Mouse (Mus musculus) CH12.LX (cell line): ENCODE measurements at regions not wholly inside any gene's neighbourhood (a gene's known extent, or its start where the extent isn't known, plus 50 kb on each side); places are given as distances from the start of the nearest gene placed in this dataset.
A peak's percentile ranks its signal among the peaks of the same experiment; 100 is the strongest.

Experiments used
- DNase-seq: peaks from one replicate; pipeline ENCODE4 v3.0.0-alpha.2; 2013; ENCODE audit errors: extremely low read depth
- H3K27ac ChIP-seq: 2 replicates; pipeline ENCODE4 v1.5.1; 2012; ENCODE audit warnings: low read depth, mild to moderate bottlenecking, control low read depth, moderate library complexity; ENCODE audit not compliant: insufficient read depth
- H3K27me3 ChIP-seq: replicated peaks from 2 replicates; pipeline ENCODE3; 2012; ENCODE audit warnings: inconsistent platforms
- H3K36me3 ChIP-seq, 2 experiments: replicated peaks in 1 of 2; 2 replicates each; pipeline versions ENCODE3 to v1.6.1; 2012; ENCODE audit warnings: inconsistent platforms in 1 of 2, low read length in 1 of 2, mild to moderate bottlenecking in 1 of 2, mixed read lengths in 1 of 2, moderate library complexity in 1 of 2; ENCODE audit not compliant: control insufficient read depth in 1 of 2, insufficient read depth in 1 of 2
- H3K4me1 ChIP-seq, 2 experiments: 2 replicates each; pipeline ENCODE4 v1.6.1; 2012; ENCODE audit warnings: inconsistent platforms in 1 of 2, moderate library complexity in 1 of 2; ENCODE audit not compliant: insufficient read depth in 2 of 2, control insufficient read depth in 1 of 2
- H3K4me2 ChIP-seq: 2 replicates; pipeline ENCODE4 v1.6.1; 2012; ENCODE audit warnings: low read depth, mild to moderate bottlenecking, control low read depth; ENCODE audit not compliant: poor library complexity, insufficient read depth, severe bottlenecking
- H3K4me3 ChIP-seq, 3 experiments: fragments of 150-350 bp in 1 of 3; sonication (generic) in 1 of 3; replicated peaks in 1 of 3; 2 replicates each; pipeline versions ENCODE3 to v1.5.1; 2011 to 2012; ENCODE audit warnings: low read depth in 2 of 3, low read length in 2 of 3, mild to moderate bottlenecking in 2 of 3, moderate library complexity in 2 of 3, control low read depth in 1 of 3, improper control_type of control experiment in 1 of 3, inconsistent platforms in 1 of 3, mixed read lengths in 1 of 3; ENCODE audit not compliant: poor library complexity in 1 of 3
- H3K79me2 ChIP-seq: replicated peaks from 2 replicates; pipeline ENCODE4 v1.6.1; 2012; ENCODE audit warnings: mild to moderate bottlenecking, moderate library complexity; ENCODE audit not compliant: control insufficient read depth, poor library complexity, insufficient read depth, severe bottlenecking; ENCODE audit errors: extremely low read depth
- H3K9ac ChIP-seq: 2 replicates; pipeline ENCODE4 v1.6.1; 2012; ENCODE audit warnings: low read depth, mild to moderate bottlenecking, control low read depth, moderate library complexity; ENCODE audit not compliant: insufficient read depth
- H3K9me3 ChIP-seq: replicated peaks from 2 replicates; pipeline ENCODE3; 2012; ENCODE audit warnings: low read length, inconsistent platforms, mixed read lengths
- BHLHE40 ChIP-seq: IDR thresholded peaks from 2 replicates; pipeline ENCODE4 v1.6.1; 2011; ENCODE audit warnings: mild to moderate bottlenecking, low read depth, low read length, improper control_type of control experiment
- CHD1 ChIP-seq: IDR thresholded peaks from 2 replicates; pipeline ENCODE4 v1.6.1; 2012; ENCODE audit warnings: low read depth, low read length, improper control_type of control experiment, inconsistent platforms
- CHD2 ChIP-seq: IDR thresholded peaks from 2 replicates; pipeline ENCODE4 v1.6.1; 2011; ENCODE audit warnings: low read length, improper control_type of control experiment
- CTCF ChIP-seq, 2 experiments: IDR thresholded peaks in 1 of 2; conservative IDR thresholded peaks in 1 of 2; 2 replicates each; pipeline ENCODE4 v1.5.1; 2011 to 2012; ENCODE audit warnings: low read depth in 2 of 2, low read length in 2 of 2, improper control_type of control experiment in 1 of 2, inconsistent platforms in 1 of 2, mild to moderate bottlenecking in 1 of 2, moderate library complexity in 1 of 2
- E2F4 ChIP-seq: IDR thresholded peaks from 2 replicates; pipeline ENCODE4 v1.6.1; 2011; ENCODE audit warnings: low read depth, low read length, improper control_type of control experiment; ENCODE audit not compliant: insufficient replicate concordance
- ELF1 ChIP-seq: IDR thresholded peaks from 2 replicates; pipeline ENCODE4 v1.6.1; 2014; ENCODE audit warnings: low read depth, mild to moderate bottlenecking, inconsistent platforms, low read length, improper control_type of control experiment
- EP300 ChIP-seq: IDR thresholded peaks from 2 replicates; pipeline ENCODE4 v1.6.1; 2011; ENCODE audit warnings: low read length, improper control_type of control experiment
- ETS1 ChIP-seq: conservative IDR thresholded peaks from 2 replicates; pipeline ENCODE4 v1.6.1; 2012; ENCODE audit warnings: low read depth, mild to moderate bottlenecking, inconsistent platforms, low read length, improper control_type of control experiment, moderate library complexity
- GABPA ChIP-seq: IDR thresholded peaks from 2 replicates; pipeline ENCODE4 v1.6.1; 2012; ENCODE audit warnings: low read depth, low read length, improper control_type of control experiment, inconsistent platforms; ENCODE audit not compliant: insufficient replicate concordance
- HCFC1 ChIP-seq: IDR thresholded peaks from 2 replicates; pipeline ENCODE4 v1.6.1; 2012; ENCODE audit warnings: low read depth, mild to moderate bottlenecking, inconsistent platforms, low read length, improper control_type of control experiment
- IRF4 ChIP-seq: IDR thresholded peaks from 2 replicates; pipeline ENCODE4 v1.6.1; 2014; ENCODE audit warnings: low read depth, mild to moderate bottlenecking, inconsistent platforms, low read length, improper control_type of control experiment
- JUN ChIP-seq: IDR thresholded peaks from 2 replicates; pipeline ENCODE4 v1.6.1; 2011; ENCODE audit warnings: low read depth, mild to moderate bottlenecking, low read length, improper control_type of control experiment, moderate library complexity; ENCODE audit not compliant: insufficient read depth
- JUND ChIP-seq: conservative IDR thresholded peaks from 2 replicates; pipeline ENCODE4 v1.6.1; 2011; ENCODE audit warnings: low read depth, low read length, improper control_type of control experiment
- KAT2A ChIP-seq: IDR thresholded peaks from 2 replicates; pipeline ENCODE4 v1.6.1; 2012; ENCODE audit warnings: low read length, improper control_type of control experiment, inconsistent platforms; ENCODE audit not compliant: insufficient replicate concordance
- MAFK ChIP-seq: IDR thresholded peaks from 2 replicates; pipeline ENCODE4 v1.6.1; 2011; ENCODE audit warnings: low read length, improper control_type of control experiment; ENCODE audit not compliant: insufficient replicate concordance
- MAX ChIP-seq: IDR thresholded peaks from 2 replicates; pipeline ENCODE4 v1.6.1; 2011; ENCODE audit warnings: low read length, improper control_type of control experiment
- MAZ ChIP-seq: IDR thresholded peaks from 2 replicates; pipeline ENCODE4 v1.6.1; 2012; ENCODE audit warnings: low read depth, mild to moderate bottlenecking, inconsistent platforms, low read length, improper control_type of control experiment, moderate library complexity
- MEF2A ChIP-seq: IDR thresholded peaks from 2 replicates; pipeline ENCODE4 v1.6.1; 2014; ENCODE audit warnings: low read depth, mild to moderate bottlenecking, inconsistent platforms, low read length, improper control_type of control experiment, borderline replicate concordance
- MXI1 ChIP-seq: IDR thresholded peaks from 2 replicates; pipeline ENCODE4 v1.6.1; 2011; ENCODE audit warnings: mild to moderate bottlenecking, low read depth, low read length, improper control_type of control experiment
- MYC ChIP-seq: IDR thresholded peaks from 2 replicates; pipeline ENCODE4 v1.6.1; 2011; ENCODE audit warnings: low read depth, mild to moderate bottlenecking, improper control_type of control experiment, low read length
- NELFE ChIP-seq: IDR thresholded peaks from 2 replicates; pipeline ENCODE4 v1.6.1; 2011; ENCODE audit warnings: low read depth, low read length, improper control_type of control experiment
- NRF1 ChIP-seq: IDR thresholded peaks from 2 replicates; pipeline ENCODE4 v1.6.1; 2014; ENCODE audit warnings: low read depth, mild to moderate bottlenecking, inconsistent platforms, low read length, improper control_type of control experiment, moderate library complexity
- PAX5 ChIP-seq: IDR thresholded peaks from 2 replicates; pipeline ENCODE4 v1.6.1; 2012; ENCODE audit warnings: low read length, inconsistent platforms, mixed read lengths
- POLR2A ChIP-seq: IDR thresholded peaks from 2 replicates; pipeline ENCODE4 v1.6.1; 2011; ENCODE audit warnings: low read depth, mild to moderate bottlenecking, improper control_type of control experiment, low read length
- POLR2AphosphoS2 ChIP-seq: IDR thresholded peaks from 2 replicates; pipeline ENCODE4 v1.6.1; 2011; ENCODE audit warnings: low read depth, low read length, improper control_type of control experiment
- RAD21 ChIP-seq: IDR thresholded peaks from 2 replicates; pipeline ENCODE4 v1.6.1; 2011; ENCODE audit warnings: low read depth, mild to moderate bottlenecking, low read length, improper control_type of control experiment, moderate library complexity
- RCOR1 ChIP-seq: conservative IDR thresholded peaks from 2 replicates; pipeline ENCODE4 v1.6.1; 2012; ENCODE audit warnings: low read depth, mild to moderate bottlenecking, inconsistent platforms, low read length, improper control_type of control experiment
- SIN3A ChIP-seq: IDR thresholded peaks from 2 replicates; pipeline ENCODE4 v1.6.1; 2012; ENCODE audit warnings: low read length, improper control_type of control experiment, inconsistent platforms
- SMC3 ChIP-seq: IDR thresholded peaks from 2 replicates; pipeline ENCODE4 v1.6.1; 2011; ENCODE audit warnings: low read depth, low read length, improper control_type of control experiment
- TBP ChIP-seq: conservative IDR thresholded peaks from 2 replicates; pipeline ENCODE4 v1.6.1; 2011; ENCODE audit warnings: low read depth, low read length, improper control_type of control experiment
- TCF12 ChIP-seq: IDR thresholded peaks from 2 replicates; pipeline ENCODE4 v1.6.1; 2014; ENCODE audit warnings: low read depth, mild to moderate bottlenecking, inconsistent platforms, low read length, improper control_type of control experiment
- UBTF ChIP-seq: IDR thresholded peaks from 2 replicates; pipeline ENCODE4 v1.6.1; 2012; ENCODE audit warnings: low read depth, mild to moderate bottlenecking, inconsistent platforms, low read length, improper control_type of control experiment, moderate library complexity
- USF1 ChIP-seq: IDR thresholded peaks from 2 replicates; pipeline ENCODE4 v1.6.1; 2014; ENCODE audit warnings: low read depth, mild to moderate bottlenecking, inconsistent platforms, low read length, improper control_type of control experiment
- USF2 ChIP-seq: conservative IDR thresholded peaks from 2 replicates; pipeline ENCODE4 v1.6.1; 2011; ENCODE audit warnings: low read depth, low read length, improper control_type of control experiment
- ZC3H11A ChIP-seq: IDR thresholded peaks from 2 replicates; pipeline ENCODE4 v1.6.1; 2012; ENCODE audit warnings: low read depth, mild to moderate bottlenecking, inconsistent platforms, low read length, improper control_type of control experiment
- ZKSCAN1 ChIP-seq: IDR thresholded peaks from 2 replicates; pipeline ENCODE4 v1.6.1; 2012; ENCODE audit warnings: low read depth, inconsistent platforms, low read length, improper control_type of control experiment, borderline replicate concordance
- ZMIZ1 ChIP-seq: IDR thresholded peaks from 2 replicates; pipeline ENCODE4 v1.6.1; 2012; ENCODE audit warnings: low read depth, mild to moderate bottlenecking, inconsistent platforms, low read length, improper control_type of control experiment
- ZNF384 ChIP-seq: IDR thresholded peaks from 2 replicates; pipeline ENCODE4 v1.6.1; 2012; ENCODE audit warnings: low read depth, low read length, improper control_type of control experiment, inconsistent platforms
- dilution Hi-C: fragments of 300-500 bp; cut with MboI; formaldehyde crosslinking; loops from 2 replicates; pipeline ENCODE4 v1.14.3; 2020; ENCODE audit warnings: low sequenced_read_pairs; ENCODE audit not compliant: extremely low pct_unique_long_range_greater_than_20kb, extremely low pct_ligation_motif_present
- in situ Hi-C: fragments of 300-500 bp; cut with MboI; formaldehyde crosslinking; loops from 3 replicates; pipeline ENCODE4 v1.14.3; 2019; ENCODE audit warnings: low sequenced_read_pairs, low pct_ligation_motif_present, low pct_unique_long_range_greater_than_20kb, mixed read lengths

- Histone ChIP-seq H3K36me3 (no peaks in the 10 kb centered on the region), H3K27ac (no peak overlapping the region), H3K27me3 (no peaks in the 10 kb centered on the region), H3K79me2 (no peaks in the 10 kb centered on the region), H3K4me1 (peaks cover 24 to 73% of the 10 kb centered on the region in 2 experiments), H3K9ac (no peak overlapping the region), H3K4me3 (no peak overlapping the region), H3K4me2 (peak overlapping the region; percentile 58; the same call in 1 of the 2 replicates), H3K9me3 (no peaks in the 10 kb centered on the region)
- peak; percentile 86 for DNase-seq
- dilution Hi-C loops: no loop called here
- no peak for TF ChIP-seq POLR2AphosphoS2
- TF ChIP-seq GABPA: no peak
- peak; percentile 69; the same call in 1 of the 2 replicates for TF ChIP-seq SIN3A
- TF ChIP-seq SMC3: peak; percentile 14; the same call in 1 of the 2 replicates
- TF ChIP-seq MAX: peak; percentile 51; the same call in 1 of the 2 replicates
- peak; percentile 92 for TF ChIP-seq ETS1
- TF ChIP-seq RAD21: peak; percentile 4
- no peak; the same call in 1 of the 2 replicates for TF ChIP-seq MXI1
- peak; percentile 39; the same call in 1 of the 2 replicates for TF ChIP-seq HCFC1
- TF ChIP-seq NRF1: no peak
- TF ChIP-seq USF1: no peak
- peak; percentile 63 for TF ChIP-seq JUND
- peak; percentile 43; the same call in 1 of the 2 replicates for TF ChIP-seq NELFE
- TF ChIP-seq KAT2A: 0 out of 2 replicates have a peak, but pooled peaks have one; percentile 30
- TF ChIP-seq TBP: no peak
- TF ChIP-seq BHLHE40: peak; percentile 77
- TF ChIP-seq JUN: peak; percentile 46
- TF ChIP-seq PAX5: no peak
- TF ChIP-seq CHD1: no peak; the same call in 1 of the 2 replicates
- no peak for TF ChIP-seq UBTF
- peak; percentile 49; the same call in 1 of the 2 replicates for TF ChIP-seq ZMIZ1
- peak; percentile 50; the same call in 1 of the 2 replicates for TF ChIP-seq MYC
- TF ChIP-seq EP300: peak; percentile 97
- peak; percentile 98 for TF ChIP-seq MEF2A
- 0 out of 2 replicates have a peak, but pooled peaks have one; percentile 22 for TF ChIP-seq ELF1
- peak; percentile 75 for TF ChIP-seq MAFK
- no peak for TF ChIP-seq POLR2A
- TF ChIP-seq CHD2: peak; percentile 88
- no peak for TF ChIP-seq ZC3H11A
- TF ChIP-seq RCOR1: peak; percentile 96
- TF ChIP-seq IRF4: peak; percentile 98
- peak; percentile 92 for TF ChIP-seq ZNF384
- no peak for TF ChIP-seq USF2
- TF ChIP-seq MAZ: peak; percentile 93
- no peak for TF ChIP-seq E2F4
- TF ChIP-seq TCF12: peak; percentile 89
- no peak for TF ChIP-seq CTCF (conservative IDR thresholded peaks at IDR 0.05 in 1 of 2, IDR thresholded peaks at IDR 0.05 in 1 of 2; ENCODE audit: low read depth in 2 of 2, low read length in 2 of 2)
- 0 out of 2 replicates have a peak, but pooled peaks have one; percentile 8 for TF ChIP-seq ZKSCAN1
- in situ Hi-C loops: no loop called here
Observed at GRCm38 (mm10) chr13:44518215-44518614, 211.1 kb upstream of the Jarid2 start.
